Mouse (Mus musculus): Measurements from ENCODE around the gene Tubg2.

The Tubg2 gene

GRCm38 (mm10) chr11:101194643-101195042 is 38.9 kb downstream of the Tubg2 start:
- DNase-seq (ENCODE audit: extremely low spot score), result no peak

DNA sequence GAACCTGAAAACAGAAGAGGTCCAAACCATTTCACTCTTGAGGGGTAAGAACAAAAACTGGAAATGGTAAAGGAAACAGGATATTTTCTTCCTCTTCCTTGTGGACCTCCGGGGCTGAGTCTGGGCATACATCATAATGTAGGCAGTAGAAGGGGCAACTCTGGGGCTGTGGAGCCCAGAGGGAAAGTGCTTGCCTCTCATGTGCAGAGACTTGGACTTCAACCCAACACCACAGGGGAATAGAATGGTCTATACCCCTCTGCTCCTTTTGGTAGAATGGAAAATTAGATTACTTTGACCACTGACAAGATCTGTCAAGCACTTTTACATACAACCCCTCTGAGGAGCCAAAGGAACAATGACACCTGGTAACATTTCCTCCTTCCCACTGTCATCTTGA is 39.4 kb downstream of the Tubg2 start:
- no peak for DNase-seq (ENCODE audit: extremely low spot score)

GRCm38 (mm10) chr11:101195571-101195970 is 39.9 kb downstream of the Tubg2 start:
- no peak for DNase-seq (ENCODE audit: extremely low spot score)

GRCm38 (mm10) chr11:101196175-101196574 is 40.5 kb downstream of the Tubg2 start:
- no peak for DNase-seq (ENCODE audit: extremely low spot score)

DNA sequence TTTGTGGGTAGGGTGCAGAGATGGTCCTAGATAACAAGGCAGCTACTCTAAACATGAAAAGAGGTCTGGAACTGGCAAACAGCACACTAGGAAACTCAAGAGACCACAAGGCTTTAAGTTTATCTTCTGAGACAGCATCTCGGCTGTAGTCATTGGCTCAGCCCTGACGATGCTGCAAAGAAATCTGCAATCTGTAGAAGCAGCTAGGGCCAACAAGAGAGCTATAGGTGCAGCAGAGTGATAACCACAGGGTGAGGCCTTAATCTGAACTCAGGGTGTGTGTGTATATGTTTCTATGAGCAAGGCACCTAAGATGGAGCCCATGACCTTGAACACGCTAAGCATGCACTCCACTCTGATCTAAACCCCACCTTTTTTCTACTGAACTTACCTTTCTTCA is 43.8 kb downstream of the Tubg2 start:
- DNase-seq (ENCODE audit: extremely low spot score), result no peak

DNA sequence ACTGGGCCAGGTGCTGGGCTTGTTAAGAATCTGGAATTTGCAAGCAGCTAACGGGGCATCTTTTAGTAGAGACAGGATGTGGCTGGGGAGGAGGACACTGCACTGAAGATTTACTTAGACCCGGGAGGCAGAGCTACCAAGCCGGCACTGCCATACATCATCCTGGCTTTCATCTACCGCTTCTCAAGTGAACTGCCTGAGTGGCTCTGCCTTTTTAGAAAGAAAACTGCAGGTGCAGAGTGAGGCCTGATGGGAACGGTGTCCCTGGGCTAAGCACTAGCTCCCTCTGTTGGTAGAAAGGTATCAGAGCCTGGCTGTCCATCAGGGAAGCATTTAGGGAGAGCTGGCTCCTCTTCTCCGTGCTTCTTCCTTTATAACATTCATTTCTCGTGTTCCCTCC is 45.3 kb downstream of the Tubg2 start:
- peak; percentile 43 for DNase-seq (ENCODE audit: extremely low spot score)

All from embryo, embryonic 9.5 days (tissue).